Mouse (Mus musculus): ENCODE results near the gene Vmn1r70.

Gene Vmn1r70

DNA sequence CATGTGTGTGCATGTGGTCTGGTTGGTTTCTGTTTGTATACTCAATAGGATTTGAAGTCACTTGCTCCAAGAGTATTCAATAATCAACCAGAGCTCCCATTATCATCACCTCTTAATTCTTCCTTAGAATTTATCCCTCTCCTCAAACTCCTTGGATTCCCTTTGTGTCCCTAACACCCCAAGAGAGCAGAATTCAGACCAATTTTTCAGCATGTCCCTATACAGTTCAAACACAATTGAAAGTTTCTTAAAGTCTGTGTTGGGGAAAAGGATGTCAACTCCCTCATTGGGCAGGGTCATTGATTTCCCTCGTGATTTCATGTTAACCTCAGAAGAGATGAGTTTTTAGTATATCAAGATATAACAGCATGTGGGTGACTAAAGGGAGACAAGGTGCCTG is at the start of gene Vmn1r70:
Vmn1r70 (plus strand) TSS at position 301 of the 400 bp plus-strand sequence.
- DNase-seq (ENCODE audit: extremely low spot score, low read depth, low spot score), result no peak

- DNase-seq (ENCODE audit: extremely low spot score, low read depth, low spot score), result no peak
These were observed 17.8 kb upstream of the Vmn1r70 start, which contains the start of gene Vmn1r69 for GRCm38 (mm10) chr7:10613559-10613958. Gene Vmn1r69, minus strand, starts transcription at chr7:10613659.
